Mouse (Mus musculus) small intestine, adult 2 months (tissue): ENCODE data around the gene Fhad1.

Experiments
- CTCF ChIP-seq: fragments of 200-500 bp; IDR thresholded peaks from 2 replicates; pipeline ENCODE4 v1.5.1; 2012; ENCODE audit warnings: low read depth, mild to moderate bottlenecking, control low read depth, inconsistent platforms, low read length, moderate library complexity, mixed read lengths; ENCODE audit not compliant: insufficient replicate concordance, insufficient read length; ENCODE audit errors: extremely low read depth
- POLR2A ChIP-seq: fragments of 200-500 bp; IDR thresholded peaks from 2 replicates; pipeline ENCODE4 v1.6.1; 2012; ENCODE audit warnings: low read depth, mild to moderate bottlenecking, control low read depth, inconsistent platforms, low read length, moderate library complexity

DNA sequence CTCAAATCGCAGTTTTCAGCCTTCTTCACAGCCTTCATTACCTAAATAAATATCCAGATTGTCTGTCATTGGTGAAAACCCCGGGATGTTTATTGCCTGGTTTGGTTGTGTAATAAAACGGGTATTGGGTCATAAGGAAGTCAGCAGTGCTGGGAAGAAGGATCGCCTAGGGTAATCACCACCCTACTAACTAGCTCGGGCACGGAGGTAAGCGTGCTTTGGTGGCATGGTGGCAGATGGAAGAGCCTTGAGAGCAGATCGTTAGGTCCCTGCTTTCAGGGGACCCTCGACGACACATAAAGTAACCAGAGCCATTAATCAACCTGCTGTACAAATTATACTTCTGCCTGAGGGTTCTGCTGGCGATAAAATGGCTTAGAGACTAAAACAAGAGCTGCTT is 36.3 kb downstream of the Fhad1 start:
- TF ChIP-seq CTCF (no peak), POLR2A (no peak)
